Mouse (Mus musculus) heart, adult 2 months (tissue): Measurements from ENCODE around the gene Fam213b. TPM values are rescaled to one million over a fixed set of nuclear protein-coding genes. Genes with fewer than 3 reads are reported as not detected.

Experiments
- DNase-seq, 2 experiments: peaks; one replicate each; pipeline ENCODE4 v3.0.0; 2021
- H3K27ac ChIP-seq: fragments of 200-600 bp; 2 replicates; pipeline ENCODE4 v1.8.1; 2022
- H3K27me3 ChIP-seq: fragments of 200-500 bp; 2 replicates; pipeline ENCODE4 v1.6.1; 2012; ENCODE audit warnings: mild to moderate bottlenecking, low read length, inconsistent platforms, mixed read lengths; ENCODE audit not compliant: control insufficient read depth, insufficient read depth
- H3K36me3 ChIP-seq: fragments of 200-500 bp; 2 replicates; pipeline ENCODE4 v1.6.1; 2012; ENCODE audit warnings: low read length, inconsistent platforms; ENCODE audit not compliant: control insufficient read depth, insufficient read depth
- H3K4me1 ChIP-seq: fragments of 200-500 bp; 2 replicates; pipeline ENCODE4 v1.6.1; 2011; ENCODE audit warnings: low read length; ENCODE audit not compliant: control insufficient read depth, insufficient read depth
- H3K4me3 ChIP-seq: fragments of 200-600 bp; 2 replicates; pipeline ENCODE4 v1.8.1; 2022
- H3K79me2 ChIP-seq: fragments of 200-500 bp; replicated peaks from 2 replicates; pipeline ENCODE4 v1.6.1; 2012; ENCODE audit warnings: mild to moderate bottlenecking, inconsistent platforms, low read length, moderate library complexity, mixed read lengths; ENCODE audit not compliant: control insufficient read depth, insufficient read depth
- H3K9ac ChIP-seq: fragments of 200-500 bp; 2 replicates; pipeline ENCODE4 v1.6.1; 2012; ENCODE audit warnings: low read depth, mild to moderate bottlenecking, control low read depth, inconsistent platforms, low read length, mixed read lengths
- CTCF ChIP-seq: fragments of 200-600 bp; IDR thresholded peaks from 2 replicates; pipeline ENCODE4 v1.8.1; 2022; ENCODE audit warnings: antibody characterized with exemption, mild to moderate bottlenecking, moderate library complexity
- EP300 ChIP-seq: fragments of 200-500 bp; IDR thresholded peaks from 2 replicates; pipeline ENCODE4 v1.6.1; 2011; ENCODE audit warnings: low read depth, low read length, control low read depth; ENCODE audit not compliant: insufficient read depth
- POLR2A ChIP-seq: fragments of 200-500 bp; IDR thresholded peaks from 2 replicates; pipeline ENCODE4 v1.6.1; 2011; ENCODE audit warnings: mild to moderate bottlenecking, low read depth, low read length, control low read depth; ENCODE audit not compliant: insufficient read depth
- WGBS: fragments of 180-500 bp; shearing (Covaris S2); methylation state at CpG from one replicate; pipeline ENCODE4 v1.1.7; 2018; 5-methylcytosine and 5-hydroxymethylcytosine counted together
- intact Hi-C: fragments of 180-260 bp; cut with DNase I; formaldehyde crosslinking; loops from one replicate; pipeline ENCODE4 v1.15.1; 2025
- polyA plus RNA-seq: library from polyadenylated mRNA; depleted of rRNA; stranded (reverse); fragments of >200 nt; gene quantifications from 2 replicates; pipeline ENCODE4 v1.2.3, GENCODE M21; 2012
- total RNA-seq, 2 experiments: library from RNA; stranded (reverse); gene quantifications; 2 replicates each; pipeline ENCODE4 v1.2.3; 2021

Gene Fam213b
- total and polyA plus RNA-seq, 3 experiments: 77.1 to 95.9 (median 77.3) TPM

DNA sequence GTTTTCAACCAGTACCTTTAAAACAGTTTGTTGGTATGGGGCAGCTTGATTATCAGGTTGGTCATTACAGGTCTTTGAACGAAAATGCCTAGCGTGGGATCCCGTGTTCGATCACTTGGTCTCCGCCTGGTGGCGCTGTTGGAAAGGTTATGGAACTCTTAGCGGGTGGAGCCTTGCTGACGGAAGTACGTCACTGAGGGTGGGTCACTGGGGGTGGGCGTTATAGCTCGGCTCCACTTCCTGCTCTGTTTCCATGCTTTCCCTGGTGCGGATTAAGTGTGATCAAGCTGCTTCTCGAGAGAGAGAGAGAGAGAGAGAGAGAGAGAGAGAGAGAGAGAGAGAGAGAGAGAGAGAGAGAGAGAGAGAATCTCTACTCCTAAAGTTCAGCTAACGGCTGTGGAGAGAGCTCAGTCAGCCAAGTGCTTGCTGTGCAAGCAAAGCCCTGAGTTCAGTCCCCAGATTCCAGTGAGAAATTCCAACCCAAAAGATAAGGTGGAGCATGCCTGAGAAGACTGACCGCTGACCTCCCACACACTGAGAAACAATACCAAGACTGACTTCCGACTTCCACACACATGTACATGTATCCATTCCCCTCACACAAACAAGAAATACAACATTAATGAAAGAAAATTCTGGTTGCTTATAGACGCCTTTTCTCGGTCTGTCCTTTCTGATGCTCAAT lies 20.9 kb downstream of the Fam213b start:
- WGBS: 6% methylated on average over 18 of the region's 18 CpGs
- peak overlapping the region; percentile 7 for H3K9ac ChIP-seq
- intact Hi-C loops: loop anchor here (1.0 to 5.0 kb wide), 4 partner anchors 29 to 187 kb away; no protein-coding TSS in a partner anchor
- peak overlapping the region; percentile 41 for H3K4me3 ChIP-seq
- peak; percentile 99 for TF ChIP-seq EP300
- TF ChIP-seq POLR2A: peak; percentile 86
- TF ChIP-seq CTCF: peak; percentile 75
- peak; percentile 90 to 93 for DNase-seq
- H3K79me2 ChIP-seq: no peaks in the 10 kb centered on the region
- H3K27ac ChIP-seq: peak overlapping the region; percentile 82
- no peaks in the 10 kb centered on the region for H3K27me3 ChIP-seq
- peaks cover 7% of the 10 kb centered on the region for H3K4me1 ChIP-seq
- H3K36me3 ChIP-seq: no peaks in the 10 kb centered on the region; the same call in 1 of the 2 replicates

DNA sequence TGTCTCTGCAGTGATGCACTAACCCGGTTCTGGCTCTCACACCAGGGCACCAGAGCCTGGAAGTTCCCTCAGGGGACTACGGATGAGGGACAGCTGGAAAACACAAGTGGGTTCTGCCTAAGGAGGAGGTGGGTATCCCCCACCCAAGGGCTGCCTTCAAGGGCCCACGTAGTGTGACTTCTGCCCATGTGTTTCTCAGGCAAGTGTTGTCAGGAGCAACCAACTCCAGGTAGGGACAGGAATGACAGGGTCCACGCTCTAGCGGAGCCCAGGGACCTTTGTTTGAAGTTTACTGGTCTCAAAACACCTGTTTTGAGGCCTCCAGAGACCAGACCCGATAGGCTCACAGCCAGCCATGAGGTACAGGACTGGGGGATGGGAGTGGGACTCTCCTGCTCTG lies 25.7 kb downstream of the Fam213b start:
- intact Hi-C loops: no loop called here
- 80% methylated on average over 6 of the region's 6 CpGs for WGBS

GRCm38 (mm10) chr4:154871757-154872251 lies 27.1 kb downstream of the Fam213b start:
- Histone ChIP-seq H3K36me3 (no peaks in the 10 kb centered on the region), H3K79me2 (no peaks in the 10 kb centered on the region), H3K27me3 (no peaks in the 10 kb centered on the region), H3K4me3 (no peak overlapping the region), H3K9ac (no peak overlapping the region), H3K27ac (no peak overlapping the region), H3K4me1 (no peaks in the 10 kb centered on the region)
- TF ChIP-seq POLR2A: no peak
- no peak for TF ChIP-seq CTCF
- TF ChIP-seq EP300: no peak
- intact Hi-C loops: no loop called here
- 11% methylated on average over 13 of the region's 13 CpGs for WGBS
- no peak for DNase-seq

More for the DNA sequence above, 25.7 kb downstream of the Fam213b start:
- Histone ChIP-seq H3K9ac (no peak overlapping the region), H3K79me2 (no peaks in the 10 kb centered on the region), H3K27ac (no peak overlapping the region), H3K4me3 (no peak overlapping the region), H3K36me3 (no peaks in the 10 kb centered on the region), H3K27me3 (no peaks in the 10 kb centered on the region), H3K4me1 (peaks cover under 1% of the 10 kb centered on the region; the same call in 1 of the 2 replicates)
- DNase-seq: no peak
- TF ChIP-seq CTCF (no peak), EP300 (no peak), POLR2A (no peak)

DNA sequence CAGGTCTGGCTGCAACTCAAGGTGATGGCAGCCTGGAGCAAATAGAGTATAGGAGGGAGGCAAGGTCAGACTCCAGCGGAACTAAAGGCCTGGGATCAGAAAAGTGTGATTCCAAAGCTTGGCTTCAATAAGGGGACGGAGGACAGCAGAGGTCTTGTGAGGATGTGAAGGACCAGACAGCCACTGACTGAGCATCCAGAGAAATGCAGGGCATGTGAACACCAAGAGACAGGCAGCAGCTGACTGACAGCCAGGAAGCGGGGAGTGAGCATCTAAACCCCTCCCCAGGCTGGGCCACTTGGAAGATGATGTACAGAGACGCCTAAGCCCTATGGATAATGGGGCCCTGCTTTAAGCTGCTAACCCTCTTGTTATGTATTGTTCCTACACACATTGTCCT lies 28.2 kb downstream of the Fam213b start:
- H3K27ac ChIP-seq: no peak overlapping the region
- no peaks in the 10 kb centered on the region for H3K79me2 ChIP-seq
- H3K4me1 ChIP-seq: no peaks in the 10 kb centered on the region
- TF ChIP-seq CTCF: no peak
- no peak for TF ChIP-seq EP300
- TF ChIP-seq POLR2A: no peak
- no peak for DNase-seq
- WGBS: 80% methylated on average over 4 of the region's 4 CpGs
- no peak overlapping the region for H3K9ac ChIP-seq
- H3K36me3 ChIP-seq: no peaks in the 10 kb centered on the region
- no peaks in the 10 kb centered on the region for H3K27me3 ChIP-seq
- no peak overlapping the region for H3K4me3 ChIP-seq
- intact Hi-C loops: no loop called here

GRCm38 (mm10) chr4:154869440-154869839 lies 29.5 kb downstream of the Fam213b start, which contains the start of gene Mmel1:
Mmel1 (plus strand) TSS chr4:154869585.
- DNase-seq: no peak
- H3K9ac ChIP-seq: no peak within 1 kb of the TSS
- WGBS: 82% methylated on average over 7 of the region's 7 CpGs
- no peak within 1 kb of the TSS for H3K4me3 ChIP-seq
- intact Hi-C loops: no loop called here
- no peaks in the 10 kb centered on the region for H3K4me1 ChIP-seq
- H3K79me2 ChIP-seq: no peaks in the 10 kb centered on the region
- H3K27me3 ChIP-seq: no peaks in the 10 kb centered on the region
- no peaks in the 10 kb centered on the region for H3K36me3 ChIP-seq
- no peak within 1 kb of the TSS for H3K27ac ChIP-seq
- no peak for TF ChIP-seq EP300
- TF ChIP-seq POLR2A: no peak

DNA sequence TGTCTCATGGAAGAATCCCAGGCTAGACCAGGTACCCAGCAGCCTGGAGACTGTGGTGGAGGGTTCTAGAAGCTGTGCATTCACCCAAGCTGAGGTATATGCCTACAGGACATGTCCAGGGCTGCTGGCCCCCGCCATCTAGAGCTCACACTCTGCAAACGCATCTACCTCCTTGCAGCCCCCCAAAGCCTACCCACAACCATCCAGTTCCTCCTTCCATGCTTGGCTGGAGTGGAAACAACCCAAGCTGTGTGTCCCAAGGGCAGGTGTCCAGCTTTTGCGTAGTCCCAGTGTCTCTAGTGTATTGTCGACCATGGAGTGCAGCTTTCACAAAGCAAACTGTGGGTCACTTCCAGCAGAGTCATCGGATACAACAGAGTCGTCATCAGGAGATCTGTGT lies 31.7 kb downstream of the Fam213b start:
- no peaks in the 10 kb centered on the region for H3K79me2 ChIP-seq
- no peak overlapping the region for H3K4me3 ChIP-seq
- intact Hi-C loops: no loop called here
- WGBS: 81% methylated on average over 6 of the region's 6 CpGs
- no peak for DNase-seq
- no peaks in the 10 kb centered on the region for H3K27me3 ChIP-seq
- H3K4me1 ChIP-seq: peaks cover 2% of the 10 kb centered on the region; the same call in 1 of the 2 replicates
- TF ChIP-seq EP300 (no peak), POLR2A (no peak)
- no peak overlapping the region for H3K9ac ChIP-seq
- H3K36me3 ChIP-seq: no peaks in the 10 kb centered on the region
- H3K27ac ChIP-seq: no peak overlapping the region
